Mouse (Mus musculus) gastrocnemius, postnatal 4 days (tissue): Measurements from ENCODE around the gene Vps8. TPM values are rescaled to one million over a fixed set of nuclear protein-coding genes. Genes with fewer than 3 reads are reported as not detected.

Experiments used
- DNase-seq, 2 experiments: peaks; one replicate each; pipeline ENCODE4 v3.0.0; 2021 to 2022; ENCODE audit warnings: low spot score in 2 of 2, mixed read lengths in 2 of 2
- total RNA-seq, 2 experiments: library from RNA; stranded (reverse); gene quantifications; 2 replicates each; pipeline ENCODE4 v1.2.3; 2021

Gene Vps8
- total RNA-seq, 2 experiments from 2014 or later = 14.2 to 17.3 TPM

DNA sequence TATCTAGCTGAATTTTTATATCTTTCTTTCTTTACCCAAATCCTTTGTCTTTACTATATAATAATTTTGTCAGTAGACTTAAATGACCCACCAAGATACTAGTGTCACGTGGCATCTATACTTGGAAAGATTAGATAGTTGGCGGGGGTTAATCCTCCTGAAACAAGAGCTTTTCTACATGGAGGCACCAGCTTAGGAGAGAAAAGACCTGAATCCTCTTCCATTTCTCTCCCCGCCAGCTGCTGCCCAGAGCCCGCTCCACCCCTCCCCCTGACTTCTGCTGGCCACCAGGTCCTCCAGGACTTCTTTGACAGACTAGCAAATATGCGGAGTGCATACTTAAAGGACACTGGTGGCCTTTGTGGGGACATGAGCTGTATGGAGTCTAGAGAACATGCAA lies 124.5 kb downstream of the Vps8 start:
- DNase-seq = no peak

DNA sequence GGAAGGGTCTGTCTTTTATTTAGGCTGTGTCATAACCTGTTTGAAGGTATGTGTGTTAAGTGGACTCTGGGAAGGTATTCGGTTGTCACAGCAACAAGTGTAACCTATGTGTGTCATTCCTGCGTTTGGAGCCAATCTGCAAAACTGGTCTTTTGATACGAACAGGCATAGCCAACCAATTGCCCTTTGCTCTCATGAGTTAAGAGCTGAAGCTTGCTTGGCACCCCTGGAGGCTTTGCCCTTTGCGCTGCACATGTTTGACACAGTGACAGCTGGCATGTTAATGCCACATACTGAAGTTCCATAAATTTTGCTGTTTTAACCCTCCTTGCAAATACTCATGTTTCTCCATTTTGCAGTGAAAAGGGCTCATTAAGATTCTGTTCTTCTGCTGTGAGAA lies 126.8 kb downstream of the Vps8 start:
- no peak for DNase-seq

DNA sequence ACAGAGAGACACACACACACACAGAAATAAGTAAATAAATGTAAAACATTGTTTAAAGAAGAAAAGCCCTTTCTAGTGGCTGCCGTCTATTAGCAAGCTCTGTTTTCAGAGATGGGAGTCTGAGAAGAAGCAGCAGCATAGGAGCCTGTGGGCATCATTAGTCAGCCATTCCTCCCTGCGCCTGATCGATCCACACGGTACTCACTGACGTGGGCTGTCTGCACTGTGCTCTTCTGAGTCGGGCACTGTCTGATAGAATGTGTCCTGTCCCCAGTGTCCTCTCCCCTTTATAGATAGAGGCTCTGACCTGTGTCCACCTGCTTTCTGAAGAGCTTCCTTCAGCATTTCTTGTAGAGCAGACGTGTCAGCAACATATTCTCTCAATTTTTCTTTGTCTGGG lies 127.5 kb downstream of the Vps8 start:
- DNase-seq = no peak

DNA sequence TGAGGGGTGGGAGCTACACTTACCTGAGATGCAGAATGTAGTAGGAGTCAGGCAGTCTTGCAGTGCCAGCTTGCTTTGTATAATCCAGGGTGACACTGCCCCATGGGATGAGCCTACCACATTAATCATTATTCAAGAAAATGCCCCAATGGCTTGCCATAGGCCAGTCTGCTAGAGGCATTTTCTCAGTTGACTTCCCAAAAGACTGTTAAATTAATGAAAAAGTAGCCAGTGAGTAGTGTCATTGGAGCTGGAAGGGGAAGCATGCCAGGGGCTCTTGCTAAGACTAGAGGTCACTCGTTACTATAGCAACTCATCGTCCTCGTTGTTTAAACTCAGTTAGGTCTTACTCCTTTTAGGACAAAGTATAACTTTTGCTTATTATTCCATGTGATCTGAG lies 130.6 kb downstream of the Vps8 start:
- no peak for DNase-seq

DNA sequence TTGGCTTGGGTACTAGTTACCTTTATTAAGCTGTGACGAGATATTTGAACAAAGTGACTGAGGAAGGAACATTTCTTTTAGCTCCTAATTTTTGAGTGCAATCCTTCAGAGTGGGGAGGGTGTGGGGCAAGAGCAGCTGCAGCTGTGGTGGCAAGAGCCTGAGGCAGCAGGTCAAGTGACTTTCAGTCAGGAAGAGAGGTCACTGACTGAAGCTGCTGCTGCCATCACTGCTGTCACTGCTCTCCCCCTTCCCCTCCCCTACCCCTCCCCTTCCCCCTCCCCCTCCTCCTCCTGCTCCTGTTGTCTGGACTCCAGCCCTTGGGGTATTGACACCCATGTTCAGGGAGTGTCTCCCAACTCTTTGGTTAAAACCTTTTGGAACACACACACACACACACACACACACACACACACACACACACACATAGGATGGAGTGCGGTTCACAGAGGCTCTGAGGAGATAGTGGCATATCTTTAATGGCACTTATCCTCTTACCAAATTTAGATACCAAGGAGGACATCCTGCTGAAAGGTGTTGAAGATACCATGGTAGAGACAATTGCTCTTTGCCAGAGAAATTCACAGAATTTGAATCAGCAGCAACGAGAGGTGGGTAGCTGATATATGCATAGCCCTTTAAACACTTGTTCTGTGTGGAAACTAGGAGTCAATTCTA lies 139.8 kb downstream of the Vps8 start:
- DNase-seq = no peak

DNA sequence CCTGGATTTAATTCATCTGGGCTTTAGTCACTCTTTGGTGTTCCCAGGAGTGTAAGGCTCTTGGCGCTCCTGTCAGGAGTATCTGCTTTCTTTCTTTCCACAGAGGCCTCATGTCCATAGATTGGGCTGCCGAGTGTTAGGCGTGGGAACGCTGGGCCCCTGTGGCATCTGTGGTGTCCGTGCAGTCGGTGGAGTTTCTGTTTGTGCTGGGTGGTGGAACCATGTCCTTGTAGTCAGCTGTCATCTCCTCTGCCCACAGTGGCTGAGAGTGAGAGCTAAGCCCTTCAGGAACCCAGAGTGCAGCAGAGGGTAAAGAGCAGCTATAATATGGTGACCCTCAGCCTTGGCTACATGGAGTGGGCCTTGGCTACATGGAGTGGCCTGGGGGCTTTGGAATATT lies 140.4 kb downstream of the Vps8 start:
- no peak for DNase-seq

DNA sequence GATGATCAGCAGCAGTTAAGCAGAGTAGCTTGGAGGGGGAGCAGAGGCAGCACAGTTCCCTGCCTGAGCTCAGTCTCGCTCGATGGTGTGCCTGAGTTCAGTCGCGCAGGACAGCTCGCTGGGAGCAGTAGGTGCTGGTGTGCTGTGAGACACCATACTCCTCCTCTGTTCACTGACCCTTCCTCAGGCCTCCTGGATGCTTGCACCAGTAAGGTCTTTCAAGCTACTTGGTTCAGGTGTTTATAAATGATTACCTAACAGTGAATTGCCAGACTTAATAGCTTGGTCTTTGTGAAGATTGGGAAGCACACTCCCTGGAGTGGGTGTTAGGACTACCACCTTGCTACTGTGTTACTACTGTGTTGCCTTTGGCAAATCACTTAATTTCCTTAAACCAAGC lies 144.2 kb downstream of the Vps8 start:
- no peak for DNase-seq

DNA sequence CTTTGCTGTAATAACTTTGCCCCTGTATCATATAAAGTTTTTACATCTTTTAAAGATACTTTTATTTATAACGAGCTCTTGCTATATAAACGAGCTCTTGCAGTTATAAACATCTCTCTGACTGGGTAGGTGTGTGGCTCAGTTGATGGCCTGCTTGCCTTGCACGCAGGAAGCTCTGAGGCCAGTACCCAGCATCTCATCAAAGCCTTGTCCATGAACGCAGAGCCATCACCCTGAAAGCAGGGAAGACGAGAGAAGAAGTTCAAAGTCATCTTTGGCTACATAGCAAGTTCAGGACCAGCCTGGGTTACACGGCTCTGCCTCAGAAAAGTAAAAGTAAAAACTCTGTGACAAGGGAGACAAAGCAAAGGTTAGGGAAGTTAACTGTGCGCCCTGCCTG lies 147.0 kb downstream of the Vps8 start:
- DNase-seq = no peak

DNA sequence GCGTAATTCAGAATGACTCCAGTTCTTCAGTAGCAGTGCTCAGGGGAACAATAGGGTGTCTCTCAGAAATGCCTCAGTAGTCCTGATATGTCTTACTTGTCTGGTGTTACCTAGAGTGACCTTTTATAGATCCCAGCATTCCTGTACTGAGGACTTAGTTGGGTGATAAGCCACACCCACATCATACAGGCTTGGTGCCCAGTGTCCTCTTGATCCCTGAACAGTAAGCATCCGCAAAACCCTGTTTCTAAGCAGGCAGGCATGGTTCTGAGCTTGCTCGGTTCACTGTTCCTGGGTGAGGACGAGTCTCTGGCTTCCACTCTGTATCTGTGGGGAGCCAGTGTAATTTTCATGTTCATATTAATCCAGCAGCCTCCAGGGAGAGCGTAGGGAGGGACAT lies 147.9 kb downstream of the Vps8 start:
- no peak for DNase-seq

DNA sequence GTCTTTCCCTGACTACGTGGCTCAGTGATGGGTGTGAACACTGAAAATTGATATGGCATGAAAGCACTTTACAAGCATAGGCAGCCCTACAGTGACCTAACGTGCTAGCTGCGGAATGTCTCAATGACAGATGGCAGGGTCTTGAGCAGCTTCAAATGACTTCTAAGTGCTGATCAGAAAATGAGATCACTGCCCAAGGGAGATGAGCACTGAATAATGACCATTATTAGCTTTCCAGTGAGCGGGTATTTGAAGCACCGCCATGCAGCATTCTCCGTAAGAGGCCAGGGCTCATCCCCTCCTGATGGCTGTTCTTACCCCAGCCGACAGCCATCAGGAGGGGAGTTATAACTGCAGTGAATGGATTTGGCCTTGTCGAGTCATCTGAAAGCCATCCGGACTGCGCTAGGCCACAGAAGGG lies 153.1 kb downstream of the Vps8 start:
- DNase-seq = no peak

DNA sequence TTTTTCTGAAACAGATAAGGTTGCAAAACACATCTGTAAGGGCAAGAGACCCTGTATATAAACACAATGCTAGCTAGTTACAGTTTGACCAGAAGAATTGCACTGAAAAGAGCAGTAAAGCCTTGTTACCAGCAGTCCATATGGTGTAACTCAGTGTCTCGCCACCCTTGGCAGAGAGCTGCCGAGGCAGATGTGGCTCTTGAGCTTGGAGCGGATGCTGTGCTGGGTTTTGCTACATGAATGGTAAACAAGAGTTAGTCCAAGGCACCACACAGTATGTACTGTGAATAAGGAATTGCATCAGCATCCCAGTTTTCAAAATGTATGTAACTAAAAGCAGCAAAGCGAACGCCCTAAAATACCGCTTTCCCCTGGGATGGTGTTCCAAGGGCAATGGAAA lies 166.2 kb downstream of the Vps8 start:
- DNase-seq = no peak

DNA sequence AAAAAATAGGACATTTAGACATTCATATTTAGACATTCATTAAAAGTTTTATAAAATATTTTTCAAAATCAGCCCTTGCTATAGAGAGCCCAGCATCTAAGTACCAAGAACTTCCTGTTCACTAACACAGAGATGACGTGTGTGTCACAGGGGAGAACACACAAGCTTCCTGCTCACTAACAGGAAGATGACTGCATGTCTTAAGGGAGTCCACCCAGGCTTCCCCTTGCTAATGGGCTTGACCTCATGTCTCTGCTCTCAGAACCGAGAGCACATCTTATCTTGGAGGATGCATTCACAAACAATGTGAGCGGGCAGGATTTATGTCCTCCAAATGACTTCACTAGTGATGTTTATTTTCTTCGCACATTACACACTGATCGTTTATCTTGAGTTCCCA lies 167.9 kb downstream of the Vps8 start:
- DNase-seq = no peak

DNA sequence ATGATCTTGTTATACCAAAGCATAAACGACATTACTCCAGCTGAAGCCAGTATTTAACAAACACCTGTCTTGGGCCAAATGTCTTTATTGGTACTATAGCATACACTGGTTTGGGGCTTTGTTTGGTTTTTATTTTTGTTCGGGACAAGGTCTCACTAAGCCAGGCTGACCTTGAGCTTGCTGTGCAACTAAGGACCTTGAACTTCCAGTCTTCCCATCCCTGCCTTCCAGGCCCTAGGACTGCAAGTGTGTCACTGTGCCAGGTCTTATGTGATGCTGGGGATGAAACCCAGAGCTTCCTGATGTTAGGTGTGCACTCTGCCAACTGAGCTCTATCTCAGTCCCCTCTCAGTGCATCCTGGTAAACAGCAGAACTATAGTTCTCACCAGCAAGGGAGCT lies 168.6 kb downstream of the Vps8 start:
- DNase-seq = no peak

DNA sequence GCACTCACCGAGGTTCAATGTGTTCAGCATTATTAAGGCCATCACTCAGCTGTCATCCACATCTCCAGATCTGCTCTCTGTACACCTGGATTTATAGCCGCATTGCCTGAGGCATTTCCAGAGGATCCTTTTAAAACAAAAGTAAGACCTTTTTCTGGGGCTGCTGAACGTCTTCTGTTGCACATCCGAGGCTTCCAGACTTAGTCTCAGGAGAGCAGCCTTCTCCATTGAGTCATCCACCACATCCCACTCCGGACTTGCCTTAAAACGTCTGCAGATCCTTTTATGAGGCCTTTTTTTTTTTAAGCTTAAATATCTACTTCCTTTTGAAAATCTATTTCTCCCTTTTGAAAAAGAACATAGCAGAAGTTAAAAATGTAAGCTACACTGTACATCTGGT lies 172.6 kb downstream of the Vps8 start:
- DNase-seq = no peak

DNA sequence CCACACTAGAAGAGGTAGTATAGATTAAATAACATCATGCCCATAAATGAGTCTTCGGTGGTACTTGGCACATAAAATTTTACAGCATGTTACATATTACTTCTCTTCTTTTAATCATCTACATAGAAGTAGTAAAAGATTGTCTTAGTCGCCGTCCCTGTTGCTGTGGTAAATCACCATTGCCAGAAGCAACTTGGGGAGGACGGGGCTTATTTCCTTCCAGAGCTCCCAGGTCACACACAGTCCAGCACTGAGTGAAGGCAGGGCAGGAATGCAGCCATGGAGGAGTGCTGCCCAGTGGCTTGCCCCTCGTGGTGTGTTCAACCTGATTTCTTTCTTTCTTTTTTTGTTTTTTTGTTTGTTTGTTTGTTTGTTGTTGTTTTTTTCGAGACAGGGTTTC lies 181.4 kb downstream of the Vps8 start:
- no peak for DNase-seq

DNA sequence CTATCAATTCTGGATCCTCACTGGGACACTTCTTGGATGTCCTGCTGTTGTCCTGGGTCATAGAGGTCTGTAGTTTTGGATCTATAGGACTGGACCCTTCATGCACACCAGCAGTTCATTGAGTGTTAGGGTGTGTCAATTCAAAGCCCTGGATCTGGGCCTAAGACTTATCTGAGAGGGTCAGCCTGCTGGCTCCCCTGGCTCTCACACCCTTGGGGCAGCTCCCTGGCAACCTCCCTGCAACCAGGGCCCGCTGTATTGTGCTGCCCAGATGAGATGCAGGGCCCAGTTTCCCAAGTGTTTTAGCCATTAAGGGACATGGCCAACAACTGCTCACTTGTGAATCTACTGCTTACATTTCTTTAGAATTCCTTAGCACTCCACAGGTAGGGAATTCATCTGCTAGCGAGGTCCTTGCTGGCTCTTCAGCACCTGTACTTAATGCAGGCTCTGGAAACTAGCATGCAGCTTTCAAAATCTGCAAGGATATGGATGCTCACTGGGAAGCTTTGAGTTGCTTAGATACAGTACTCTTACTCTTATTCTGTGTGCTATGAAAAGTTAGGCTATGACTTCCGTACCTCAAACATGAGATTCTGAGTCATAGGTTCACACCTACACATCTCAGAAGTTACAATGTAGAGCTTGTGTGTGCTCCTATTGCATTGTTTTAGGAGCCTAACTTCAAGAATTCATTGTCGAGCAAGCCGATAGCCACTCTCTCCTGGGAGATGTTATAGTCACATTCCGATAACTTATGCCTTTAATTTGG lies 183.5 kb downstream of the Vps8 start:
- no peak for DNase-seq

DNA sequence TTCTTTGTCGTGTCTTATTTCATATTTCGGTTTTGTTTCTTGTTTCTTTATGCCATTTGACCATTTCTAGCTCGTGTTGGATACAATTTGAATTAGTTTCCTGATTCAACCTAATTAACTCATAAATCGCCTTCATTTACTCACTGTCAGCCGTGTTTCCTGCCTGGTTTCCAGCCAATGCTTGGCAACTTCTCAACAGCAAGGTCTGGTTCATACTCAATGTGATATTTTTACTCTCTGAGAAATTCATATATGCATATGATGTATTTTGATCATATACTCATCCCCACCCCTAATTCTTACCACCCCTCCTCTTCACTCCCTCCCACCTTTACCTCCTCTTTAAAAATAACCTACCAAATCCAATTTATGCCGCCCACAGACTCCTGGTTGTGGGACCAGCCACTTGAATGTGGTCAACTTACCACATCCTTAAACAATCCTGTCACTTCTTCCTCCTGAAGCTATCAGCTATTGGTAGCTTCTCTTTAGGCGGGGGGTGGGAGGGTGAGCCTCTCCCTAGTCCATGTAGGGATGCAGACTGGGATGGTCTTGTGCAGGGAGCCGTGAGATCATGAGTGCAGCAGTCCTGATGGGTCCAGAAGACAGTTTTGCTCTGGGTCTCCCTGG lies 184.2 kb downstream of the Vps8 start:
- DNase-seq = no peak

DNA sequence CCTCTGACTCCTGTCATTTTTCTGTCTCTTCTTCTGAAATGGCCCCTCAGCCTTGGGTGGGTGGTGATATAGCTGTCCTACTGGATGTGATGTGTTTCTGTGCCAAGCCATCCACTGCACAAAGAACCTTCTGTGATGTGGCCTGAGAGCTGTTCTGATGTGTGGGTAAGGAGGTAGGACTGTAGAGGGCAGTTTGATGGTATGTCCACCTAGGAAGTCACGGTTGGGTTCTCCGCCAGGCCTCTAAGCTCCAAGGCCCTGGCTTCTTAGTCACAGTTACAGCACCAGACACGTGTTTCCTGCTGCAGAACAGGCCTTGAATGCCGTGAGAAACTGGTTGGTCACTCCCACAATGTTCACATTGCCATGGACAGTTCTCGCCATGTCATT lies 184.7 kb downstream of the Vps8 start:
- no peak for DNase-seq

DNA sequence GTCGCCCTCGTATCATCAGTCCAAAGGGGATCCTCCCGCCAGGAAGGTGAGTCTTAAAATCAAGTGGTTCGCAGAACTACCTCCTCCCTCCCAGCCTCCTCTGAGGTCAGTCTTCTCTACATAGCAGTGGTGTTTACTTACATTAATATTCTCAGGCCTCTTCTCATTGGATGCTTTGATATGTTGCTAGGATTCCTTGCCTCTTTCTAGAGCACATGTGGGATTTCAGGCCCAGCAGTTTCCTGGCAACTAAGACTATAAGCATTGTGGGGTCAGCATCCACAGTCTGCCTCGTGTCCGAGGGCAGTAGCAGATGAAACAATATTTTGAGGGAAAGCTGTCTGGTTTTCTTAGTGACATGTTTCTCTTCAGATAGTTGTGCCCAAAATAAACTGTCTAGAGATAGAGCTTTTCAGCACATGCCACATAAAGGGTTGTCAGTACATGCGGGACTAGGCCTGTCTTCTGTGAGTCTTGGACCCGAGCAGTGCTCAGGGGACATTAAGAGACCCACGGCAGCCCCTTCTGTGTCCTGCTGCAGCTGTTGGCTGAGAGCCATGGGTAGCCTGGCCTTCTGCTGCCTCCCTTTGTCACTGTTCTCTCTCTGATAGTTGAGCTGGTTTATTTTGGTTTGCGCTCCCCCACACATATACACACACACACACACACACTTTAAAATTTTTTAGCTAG lies 185.4 kb downstream of the Vps8 start:
- DNase-seq = no peak

DNA sequence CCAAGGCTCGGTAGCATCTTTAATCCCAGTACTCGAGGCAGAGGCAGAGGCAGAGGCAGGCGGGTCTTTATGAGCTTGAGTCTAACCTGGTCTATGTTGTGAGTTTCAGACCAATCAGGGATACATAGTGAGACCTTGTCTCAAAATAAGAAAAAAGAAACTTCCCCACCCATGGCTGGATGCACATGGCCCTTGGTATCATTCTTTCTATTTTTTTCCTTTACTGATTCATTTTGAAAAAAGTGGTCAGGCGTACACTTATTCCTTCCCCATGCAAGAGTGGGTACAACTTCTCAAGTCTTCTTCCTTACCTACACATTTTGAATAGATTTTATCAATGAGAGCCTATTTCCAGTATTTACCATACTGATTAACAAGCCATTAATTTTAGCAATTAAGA lies 187.6 kb downstream of the Vps8 start:
- no peak for DNase-seq

DNA sequence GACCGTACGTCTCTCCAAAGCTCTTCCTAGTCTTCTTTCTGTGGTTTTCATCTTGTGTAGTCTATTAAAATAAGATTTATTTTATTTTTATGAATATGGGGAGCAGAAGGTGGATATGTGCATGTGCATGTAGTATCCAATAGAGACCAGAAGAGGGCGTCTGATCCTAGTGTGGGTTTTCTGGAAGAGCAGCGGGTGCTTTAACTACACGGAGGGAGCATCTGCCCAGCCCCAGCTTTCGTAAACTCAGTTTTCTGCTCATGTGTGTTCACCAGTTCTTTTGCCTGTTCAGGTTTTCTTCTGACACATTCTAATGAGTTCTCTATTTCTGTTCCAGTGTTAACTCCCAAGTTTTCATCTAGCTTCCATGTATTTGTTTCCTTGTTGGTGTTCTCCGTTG lies 192.9 kb downstream of the Vps8 start:
- DNase-seq = peak in 1 of 2 experiments; percentile 49

DNA sequence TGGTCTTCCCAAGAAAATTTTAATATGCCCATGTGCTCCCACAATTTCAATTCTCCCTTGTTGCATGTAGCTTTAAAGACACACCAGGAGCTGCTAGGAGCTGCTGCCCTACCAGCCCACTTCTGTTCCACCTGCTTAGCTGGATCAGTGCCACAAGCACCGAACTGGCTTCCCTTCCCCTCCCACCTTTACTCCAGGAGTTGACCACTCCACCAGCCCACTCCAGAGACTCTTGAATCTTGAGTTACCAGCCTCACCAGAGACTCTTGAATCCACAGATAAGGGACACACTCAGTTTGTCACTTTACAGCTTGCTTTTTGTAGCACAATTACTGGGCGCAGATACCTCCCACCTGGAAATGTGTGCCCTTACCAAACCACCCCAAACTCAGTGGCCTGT lies 197.7 kb downstream of the Vps8 start:
- DNase-seq = no peak
